Mouse (Mus musculus): ENCODE results near the gene Ikzf1.

DNA sequence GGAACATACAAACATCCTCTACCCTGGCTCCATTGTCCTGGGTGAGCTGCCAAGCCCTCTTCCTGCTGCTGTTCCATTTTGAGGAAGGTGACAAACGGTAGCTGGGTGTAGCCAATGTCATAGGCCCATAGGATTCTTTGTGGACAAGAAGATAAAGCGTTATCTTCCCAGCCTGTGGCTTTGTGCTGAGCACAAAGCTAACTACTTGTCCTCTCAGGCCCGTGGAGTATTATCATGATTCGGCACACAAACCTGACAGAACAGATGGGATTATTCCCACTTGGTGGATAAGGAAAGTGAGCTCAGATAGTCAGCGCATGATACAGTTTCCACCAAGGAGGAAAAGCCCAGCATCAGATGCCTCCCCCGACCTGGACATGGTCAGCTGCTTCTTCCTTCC, 50.4 kb downstream of the Ikzf1 start:
- TF ChIP-seq HCFC1 (IDR thresholded peaks at IDR 0.05; ENCODE audit: borderline replicate concordance, insufficient read depth, low read length) (no peak), CHD2 (IDR thresholded peaks at IDR 0.05; ENCODE audit: low read depth, low read length) (no peak), ZC3H11A (IDR thresholded peaks at IDR 0.05; ENCODE audit: borderline replicate concordance, low read depth, low read length) (no peak), ZNF384 (IDR thresholded peaks at IDR 0.05; ENCODE audit: low read depth, low read length) (no peak)

Measured in ES-E14 (cell line).